Mouse (Mus musculus): Measurements from ENCODE around the gene 1500015O10Rik.

1500015O10Rik gene

DNA sequence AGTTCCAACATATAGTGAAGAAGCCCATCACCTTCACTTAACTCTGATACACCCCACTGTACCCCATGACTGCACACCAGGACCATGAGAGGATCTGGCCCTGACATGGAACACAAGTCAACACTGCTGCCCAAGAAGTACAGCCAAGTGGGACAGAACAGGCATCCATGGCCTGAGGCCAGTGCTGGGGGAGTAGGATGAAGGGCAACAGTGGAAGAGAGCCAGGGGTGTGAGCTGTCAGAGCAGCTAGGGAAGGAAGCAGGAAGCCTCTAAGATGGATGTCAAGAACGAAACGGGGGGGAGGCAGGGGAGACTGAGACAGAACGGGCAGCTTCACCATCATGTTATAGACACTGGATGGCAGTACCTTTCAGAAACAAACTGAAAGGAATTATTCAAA is 45.7 kb downstream of the 1500015O10Rik start:
- peak; percentile 44 to 69 for DNase-seq

GRCm38 (mm10) chr1:43781195-43781594 is 50.8 kb downstream of the 1500015O10Rik start:
- DNase-seq: no peak

- DNase-seq: no peak
Observed at GRCm38 (mm10) chr1:43781672-43782071, 51.3 kb downstream of the 1500015O10Rik start.

GRCm38 (mm10) chr1:43782680-43783079 is 52.3 kb downstream of the 1500015O10Rik start:
- DNase-seq: no peak

DNA sequence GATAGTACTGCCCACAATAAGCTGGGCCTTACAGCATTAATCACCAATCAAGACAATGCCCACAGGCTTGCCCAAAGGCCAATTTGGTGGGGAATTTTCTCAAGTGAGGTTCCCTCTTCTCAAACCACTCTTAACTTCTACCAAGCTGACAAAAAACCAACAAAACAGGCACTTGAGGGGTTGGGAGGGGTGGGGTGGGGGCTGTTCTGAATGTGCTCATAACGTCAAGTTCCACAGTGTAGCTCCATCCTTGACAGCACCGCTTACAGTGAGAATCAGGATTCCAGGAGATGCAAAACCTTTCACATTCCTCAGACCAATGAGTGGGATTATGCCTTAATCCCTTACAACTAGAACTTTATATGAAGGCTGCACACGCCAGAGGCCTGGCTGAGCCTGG is 52.8 kb downstream of the 1500015O10Rik start:
- DNase-seq: no peak

GRCm38 (mm10) chr1:43785316-43785715 is 54.9 kb downstream of the 1500015O10Rik start:
- DNase-seq: no peak

GRCm38 (mm10) chr1:43786711-43787110 is 56.3 kb downstream of the 1500015O10Rik start:
- no peak for DNase-seq

- no peak for DNase-seq
Observed at GRCm38 (mm10) chr1:43789765-43790164, 59.4 kb downstream of the 1500015O10Rik start.
